Mouse (Mus musculus) ovary, postnatal 14 days (tissue): Measurements from ENCODE around the gene Dlgap1.

ENCODE experiments used
- DNase-seq: peaks from one replicate; pipeline ENCODE4 v3.0.0; 2022; ENCODE audit warnings: low spot score

The Dlgap1 gene

DNA sequence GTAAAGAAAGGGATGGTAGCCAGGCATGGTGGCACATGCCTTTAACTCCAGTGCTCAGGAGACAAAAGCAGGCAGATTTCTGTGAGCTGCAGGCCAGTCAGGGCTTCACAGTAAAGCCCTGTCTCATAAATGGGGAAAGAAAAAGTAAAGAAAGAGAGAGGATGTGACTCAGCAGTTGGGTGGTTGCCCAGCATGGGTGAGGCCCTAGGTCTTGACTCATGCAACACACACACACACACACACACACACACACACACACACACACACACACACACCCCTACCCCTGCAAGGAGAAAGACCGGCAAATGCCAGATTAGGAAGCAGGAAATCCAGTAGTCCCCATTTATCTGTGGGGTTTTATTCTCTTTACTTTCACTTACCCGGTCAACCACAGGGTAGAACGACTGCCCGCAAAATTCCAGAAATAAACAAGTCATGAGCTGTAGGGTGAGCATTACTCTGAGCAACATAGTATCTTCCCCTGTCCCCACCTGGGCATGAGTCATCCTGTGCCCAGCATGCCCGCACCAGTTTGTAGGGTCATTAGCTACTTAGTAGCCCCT lies 759.9 kb downstream of the Dlgap1 start:
- peak; percentile 64 for DNase-seq

DNA sequence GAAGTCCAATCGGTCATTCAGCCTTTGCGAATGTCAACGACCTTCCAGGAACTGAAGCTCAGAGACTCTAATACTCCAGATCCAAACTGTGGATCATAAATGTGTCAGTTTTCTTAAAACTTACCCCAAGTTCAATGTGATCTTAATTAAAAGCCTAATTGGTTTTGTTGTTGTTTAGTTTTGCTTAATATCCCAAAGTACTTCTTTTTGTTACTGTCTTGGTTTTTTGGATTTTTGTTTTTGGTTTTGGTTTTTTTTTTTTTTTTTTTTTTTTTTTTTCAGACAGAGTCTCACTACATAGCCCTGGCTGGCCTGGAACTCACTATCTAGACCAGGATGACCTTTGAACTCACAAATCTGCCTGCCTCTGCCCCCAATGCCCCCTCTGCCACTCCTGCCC lies 765.9 kb downstream of the Dlgap1 start:
- DNase-seq, result no peak

DNA sequence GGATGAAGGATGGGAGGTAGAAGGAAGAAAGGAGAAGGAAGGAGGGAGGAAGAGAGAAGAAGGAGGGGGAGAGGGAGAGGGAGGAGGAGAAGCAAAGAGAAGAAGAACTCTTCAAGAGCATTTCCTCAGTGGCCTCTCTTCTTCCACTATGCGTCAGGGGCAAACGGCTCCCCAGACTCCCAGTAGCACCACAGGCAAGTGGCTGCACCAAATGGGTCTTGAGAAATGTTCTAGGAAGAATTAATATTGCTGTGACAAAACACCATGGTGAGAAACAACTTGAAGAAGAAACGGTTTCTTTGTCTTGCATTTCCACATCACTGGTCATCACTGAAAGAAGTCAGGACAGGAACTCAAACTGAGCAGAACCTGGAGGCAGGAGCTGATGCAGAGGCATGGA lies 766.5 kb downstream of the Dlgap1 start:
- no peak for DNase-seq

DNA sequence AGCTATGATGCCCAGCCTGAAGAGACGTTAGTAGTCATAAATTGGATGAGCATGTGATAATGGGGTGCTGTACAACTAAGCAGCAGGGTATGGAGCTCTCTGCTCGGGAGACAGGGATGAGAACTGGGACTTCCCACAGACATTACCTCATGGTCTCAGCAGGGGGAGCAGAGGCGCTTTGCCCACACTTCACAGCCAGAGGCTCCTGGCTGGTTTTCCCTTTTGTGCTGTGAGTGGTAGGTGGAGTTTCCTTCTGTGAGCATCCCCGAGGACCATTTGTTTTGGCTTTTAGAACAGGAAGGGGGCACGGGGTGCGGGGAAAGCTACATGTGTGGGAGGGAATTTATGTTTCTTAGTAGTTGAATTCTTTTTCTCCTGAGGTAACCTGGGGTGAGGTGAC lies 768.6 kb downstream of the Dlgap1 start:
- no peak for DNase-seq

DNA sequence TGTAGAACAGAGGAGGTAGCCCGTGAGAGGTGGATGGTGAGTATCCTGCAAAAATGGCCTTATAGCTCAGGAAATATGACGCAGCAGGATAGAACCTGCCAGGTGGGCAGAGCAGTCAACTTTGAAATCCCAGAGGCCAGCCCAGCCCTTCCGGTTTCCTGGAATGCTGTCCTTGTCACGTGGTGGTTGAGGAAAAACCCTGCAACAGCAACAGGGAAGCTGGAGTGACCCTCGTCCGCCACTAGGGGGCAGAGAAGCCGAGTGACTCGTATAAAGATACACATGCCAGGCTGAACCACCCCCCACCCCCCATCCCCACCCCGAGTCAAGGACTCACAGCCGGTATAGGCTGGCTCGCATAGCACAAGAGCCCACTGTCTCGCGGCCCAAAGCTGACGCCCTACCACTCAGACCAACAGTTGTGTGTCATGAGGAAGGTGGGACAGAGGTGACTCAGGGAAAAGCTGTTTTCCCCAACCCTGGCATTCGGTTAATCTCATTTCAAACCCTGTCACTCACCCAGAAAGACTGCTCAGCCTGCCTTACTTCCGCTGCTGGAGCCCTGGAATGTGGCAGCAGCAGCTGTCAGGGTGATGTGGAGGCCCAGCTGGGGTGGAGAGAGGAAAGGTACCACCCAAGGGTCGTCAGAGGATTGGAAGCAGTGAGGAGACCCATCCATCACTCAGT lies 769.4 kb downstream of the Dlgap1 start:
- peak; percentile 86 for DNase-seq

DNA sequence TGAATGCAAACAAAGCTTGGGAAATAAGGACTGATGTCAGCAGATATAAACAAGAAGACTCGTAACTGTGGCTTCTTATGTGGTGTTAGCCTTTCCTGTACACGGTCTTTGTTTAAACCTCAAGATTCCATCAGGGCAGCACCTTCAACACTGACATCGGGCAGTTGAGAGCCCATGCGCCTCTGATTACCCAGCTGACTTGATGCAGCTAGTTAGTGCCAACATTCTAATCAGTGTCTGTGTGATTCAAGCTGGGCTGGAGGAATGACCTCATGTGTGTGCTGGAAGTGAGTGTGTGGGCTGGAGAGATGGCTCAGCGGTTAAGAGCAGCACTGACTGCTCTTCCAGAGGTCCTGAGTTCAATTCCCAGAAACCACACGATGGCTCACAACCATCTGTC lies 770.5 kb downstream of the Dlgap1 start:
- no peak for DNase-seq

DNA sequence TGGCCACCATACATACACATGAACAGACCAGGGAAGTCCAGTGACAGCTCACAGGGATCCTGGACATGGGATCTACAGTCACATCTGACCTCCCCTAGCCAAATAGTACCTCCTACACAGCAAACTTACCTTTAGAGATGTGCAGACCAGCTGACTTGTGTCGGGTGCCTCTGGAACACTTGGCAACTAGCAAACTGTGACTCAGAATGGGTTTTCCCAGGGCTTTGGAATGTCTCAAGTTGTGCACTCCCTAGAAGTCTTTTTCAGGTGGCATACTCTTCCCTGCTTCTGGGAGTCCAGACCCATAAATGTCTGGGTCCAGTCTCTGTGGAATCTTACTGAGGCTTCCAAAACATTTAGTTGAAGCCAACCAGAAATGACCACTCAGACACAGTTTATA lies 772.8 kb downstream of the Dlgap1 start:
- no peak for DNase-seq

DNA sequence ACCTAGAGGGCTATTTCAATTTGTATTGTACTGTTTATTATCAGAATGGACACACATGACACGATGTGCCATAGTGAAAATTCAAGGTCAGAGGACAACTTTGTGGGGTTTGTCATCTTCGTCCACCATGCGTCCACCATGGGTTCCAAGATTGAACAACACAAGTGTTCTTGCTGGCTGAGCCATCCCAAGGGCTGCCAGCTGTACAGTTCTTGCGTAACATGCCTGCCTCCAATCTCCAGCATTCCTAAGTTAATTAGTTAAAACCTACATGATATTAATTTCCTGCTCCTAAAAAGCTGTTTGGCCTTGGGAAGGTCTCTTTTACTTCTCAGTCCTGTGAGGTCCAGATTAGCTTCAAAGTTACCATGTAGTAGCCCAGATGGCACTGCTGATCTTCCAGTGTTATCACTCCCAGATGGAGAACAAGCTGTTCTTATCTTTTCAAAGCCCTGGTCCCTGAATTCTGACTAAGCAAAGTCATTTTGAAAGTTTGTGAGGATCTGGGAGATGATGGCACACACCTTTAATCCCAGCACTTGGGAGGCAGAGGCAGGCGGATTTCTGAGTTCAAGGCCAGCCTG lies 775.8 kb downstream of the Dlgap1 start:
- no peak for DNase-seq

DNA sequence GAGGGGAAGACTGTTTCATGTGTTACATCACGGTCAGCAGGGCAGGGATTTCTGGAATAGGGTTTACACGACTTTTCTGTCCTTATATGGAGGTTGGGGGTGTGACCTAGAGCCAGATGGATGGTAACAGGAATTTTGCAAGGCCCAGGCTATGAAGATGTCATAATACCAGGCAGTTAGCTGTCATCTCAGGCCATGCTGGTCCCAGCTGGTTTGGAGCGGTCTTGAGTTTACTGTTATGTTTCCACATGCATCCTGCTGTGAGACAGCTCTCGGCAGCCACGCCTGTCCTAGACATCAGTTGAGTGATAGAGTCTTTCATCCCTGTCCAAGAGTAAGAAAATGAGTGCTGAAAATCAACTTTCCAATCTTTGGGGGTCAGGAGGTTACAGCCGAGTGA lies 776.5 kb downstream of the Dlgap1 start:
- no peak for DNase-seq

DNA sequence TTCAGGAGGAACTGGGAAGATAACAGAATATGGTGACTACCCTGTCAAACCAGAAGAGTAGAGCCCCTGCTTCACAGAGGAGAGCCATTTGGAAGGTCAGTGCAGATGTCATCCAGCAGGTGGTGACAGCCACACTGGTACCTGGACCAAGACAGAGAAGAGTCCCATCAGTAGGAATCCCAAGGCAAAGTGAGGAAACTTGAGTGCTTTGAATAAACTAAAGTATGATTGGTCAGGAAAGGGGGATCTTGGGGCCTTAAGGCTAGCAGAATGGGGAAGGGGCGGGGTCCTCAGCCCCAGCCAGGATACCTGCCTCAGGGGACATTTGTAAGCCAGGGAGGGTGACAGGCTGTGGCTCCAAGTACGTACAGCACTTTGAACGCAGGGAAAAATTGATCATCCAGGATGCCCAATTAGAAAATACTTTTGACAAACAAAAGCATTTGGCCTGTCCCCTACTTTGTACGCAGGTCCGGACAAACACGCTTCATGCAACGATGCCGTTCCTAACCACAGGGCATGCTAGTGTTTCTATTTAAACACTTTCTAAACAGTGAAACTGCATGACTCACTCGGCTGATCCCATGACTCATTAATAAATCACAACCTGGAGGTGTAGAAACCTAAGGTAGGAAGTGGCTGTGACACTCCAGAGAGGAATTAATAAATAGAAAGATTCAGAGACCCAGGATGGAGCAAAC lies 777.7 kb downstream of the Dlgap1 start:
- no peak for DNase-seq

DNA sequence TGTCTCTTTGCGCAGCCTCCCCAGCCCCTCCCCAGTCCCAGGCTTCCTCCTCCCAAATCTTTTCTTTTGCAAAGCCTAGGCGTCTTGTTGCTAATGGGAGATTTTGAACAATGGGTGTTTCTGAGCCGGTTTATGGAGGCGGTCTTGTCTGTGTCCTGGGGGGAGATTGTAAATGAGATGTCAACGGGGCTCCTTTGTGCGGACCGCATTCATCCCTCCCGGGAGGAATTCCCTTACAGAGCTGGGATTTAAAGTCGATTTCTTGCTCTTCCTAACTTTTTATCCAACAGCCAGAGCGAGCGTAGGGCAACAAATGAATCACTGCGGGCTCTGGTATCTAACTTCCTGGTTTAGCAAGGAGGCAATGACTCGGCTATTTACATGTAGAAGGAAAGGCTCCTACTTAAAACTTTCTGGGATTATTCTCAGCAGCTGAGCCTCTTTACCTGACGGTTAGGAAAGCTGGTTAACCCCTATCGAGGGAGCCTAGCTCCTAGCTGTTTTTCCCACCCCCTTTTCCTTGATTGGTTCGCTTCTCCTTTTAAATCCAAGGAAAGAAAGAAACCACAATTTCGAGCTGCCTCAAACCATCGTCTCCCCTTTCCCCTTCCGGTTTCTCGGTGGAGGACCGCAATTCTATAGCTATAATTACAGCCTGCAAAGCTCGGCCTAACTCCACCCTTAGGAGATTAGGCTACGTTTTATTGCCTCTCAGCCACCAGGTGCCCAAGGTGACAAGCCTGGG lies 779.0 kb downstream of the Dlgap1 start:
- no peak for DNase-seq

DNA sequence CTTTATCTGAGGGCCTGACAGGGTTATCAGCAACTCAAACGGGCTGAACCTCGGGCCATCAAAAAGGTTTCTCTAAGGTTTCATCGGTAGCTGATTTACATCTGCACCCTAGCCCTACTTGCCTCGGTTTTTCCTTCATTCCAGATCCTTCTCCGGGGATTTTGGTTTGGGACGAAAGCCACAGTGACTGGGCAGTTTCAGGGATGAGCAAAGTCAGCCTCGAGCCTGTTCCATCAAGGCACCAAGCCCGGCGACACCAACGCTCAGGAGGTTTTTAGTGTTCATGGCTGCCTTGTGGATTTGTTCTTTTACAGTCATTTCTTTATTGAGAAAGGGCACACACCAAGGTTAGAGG lies 779.6 kb downstream of the Dlgap1 start:
- DNase-seq, result no peak

DNA sequence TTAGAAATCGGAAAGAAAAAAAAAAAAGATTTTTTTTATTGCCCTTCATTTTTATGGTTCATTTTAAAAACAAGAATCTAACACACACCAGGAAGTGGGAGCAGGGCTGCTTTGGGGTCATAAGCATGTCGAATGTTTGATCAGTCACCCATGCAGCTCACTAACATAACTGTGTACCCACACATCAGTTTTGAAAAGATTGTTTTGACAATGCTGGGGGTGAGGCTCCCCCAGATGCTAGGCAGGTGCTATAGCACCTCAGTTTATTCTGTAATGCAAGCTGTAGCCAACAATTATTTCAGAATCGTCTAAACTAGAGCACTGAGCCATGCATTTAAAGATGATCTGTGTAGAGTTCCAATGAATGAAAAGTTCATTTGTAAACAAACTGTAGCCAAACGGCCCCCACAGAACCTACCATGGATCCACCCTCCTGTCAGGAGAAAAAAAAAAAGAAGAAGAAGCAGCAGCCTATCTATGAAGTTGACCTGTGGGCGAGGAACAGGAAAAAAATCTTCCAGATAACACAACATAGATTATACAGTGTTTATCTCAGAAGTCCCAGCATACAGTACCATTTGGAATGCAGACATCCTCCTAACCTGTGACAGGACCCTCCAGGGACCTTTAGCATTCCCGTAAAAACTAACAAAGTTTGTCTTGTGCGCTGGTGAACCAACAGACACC lies 780.2 kb downstream of the Dlgap1 start:
- no peak for DNase-seq

DNA sequence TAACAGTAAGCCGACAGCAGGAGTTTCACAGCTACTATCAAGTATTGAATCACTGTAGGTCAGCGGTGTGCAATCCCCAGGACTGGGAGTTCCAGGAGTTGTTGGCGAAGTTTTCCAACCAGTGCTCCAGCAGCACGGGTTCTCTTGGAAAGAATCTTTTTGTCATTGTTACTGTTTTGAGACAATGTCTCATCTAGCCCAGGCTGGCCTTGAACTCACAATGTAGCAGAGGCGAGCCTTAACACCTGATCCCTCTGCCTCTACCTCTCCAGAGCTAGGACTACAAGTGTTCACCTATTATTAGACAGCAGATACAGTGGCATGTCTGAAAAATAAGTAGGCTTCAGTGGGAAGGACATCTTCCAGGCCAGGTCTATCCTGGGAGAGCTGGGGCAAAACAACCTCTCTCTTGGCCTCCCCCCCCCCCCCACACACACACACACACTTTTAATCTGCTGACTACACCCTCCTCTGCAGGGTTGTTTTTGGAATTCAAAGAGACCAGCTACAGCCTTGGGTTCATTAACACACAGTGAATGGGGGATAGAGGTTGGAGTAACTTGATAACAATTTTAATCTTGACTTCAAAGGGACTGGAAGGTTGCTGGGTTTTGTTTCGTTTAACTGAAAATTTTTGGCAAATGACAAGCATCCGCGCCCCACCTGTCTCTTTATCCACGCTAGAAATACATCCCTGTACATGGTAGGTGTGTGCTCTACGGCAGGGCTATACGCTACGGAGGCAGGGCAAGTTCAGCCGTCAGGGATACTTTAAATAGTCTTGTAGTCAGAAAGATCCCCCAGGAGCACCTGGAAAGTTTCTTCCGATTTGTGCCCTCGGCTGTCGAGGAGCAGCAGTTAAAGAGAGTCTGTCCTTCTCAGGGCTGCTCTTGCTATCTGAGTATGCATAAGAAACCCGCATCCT lies 781.6 kb downstream of the Dlgap1 start:
- DNase-seq, result no peak

DNA sequence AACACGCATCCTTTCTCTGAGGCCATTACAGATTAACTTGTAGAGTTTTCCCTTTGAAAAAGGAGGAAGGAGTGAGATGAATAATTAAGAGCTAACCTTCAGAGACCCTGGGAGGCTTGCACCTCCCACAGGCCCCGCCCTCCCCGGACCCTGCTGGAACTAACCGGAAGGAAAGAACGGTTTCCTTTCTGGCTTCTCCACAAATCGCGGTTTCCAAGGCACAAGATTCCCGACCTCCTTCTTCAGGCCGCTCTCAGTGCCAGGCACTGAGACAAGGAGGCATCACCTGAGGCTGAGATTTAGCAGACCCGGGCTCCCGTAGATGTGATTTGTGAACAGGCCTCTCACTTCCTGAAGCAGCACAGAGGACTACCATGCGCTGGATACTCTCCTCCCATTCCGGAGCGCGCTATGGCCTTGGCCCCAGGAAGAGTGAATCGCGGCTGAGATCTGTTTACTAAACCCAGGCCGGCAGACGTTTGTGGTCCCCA lies 782.3 kb downstream of the Dlgap1 start:
- no peak for DNase-seq

DNA sequence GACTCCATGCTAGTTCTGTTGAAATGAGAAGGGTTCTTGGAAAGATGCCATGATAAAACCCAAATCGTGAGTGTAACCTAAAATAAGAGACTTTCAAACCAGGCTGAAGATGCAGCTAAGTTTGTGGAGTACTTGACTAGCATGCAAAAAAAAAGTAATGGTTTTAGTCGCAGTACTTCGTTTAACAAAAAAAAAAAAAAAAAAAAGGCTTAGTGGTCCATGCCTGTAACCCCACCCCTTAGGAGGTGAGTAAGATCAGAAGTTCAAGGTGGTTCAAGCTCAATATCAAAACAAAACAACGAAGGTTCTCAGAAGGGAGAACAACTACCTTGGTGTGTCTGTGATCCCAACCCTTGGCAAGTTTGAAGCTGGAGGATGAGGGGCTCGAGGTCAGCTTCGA lies 782.8 kb downstream of the Dlgap1 start:
- no peak for DNase-seq

DNA sequence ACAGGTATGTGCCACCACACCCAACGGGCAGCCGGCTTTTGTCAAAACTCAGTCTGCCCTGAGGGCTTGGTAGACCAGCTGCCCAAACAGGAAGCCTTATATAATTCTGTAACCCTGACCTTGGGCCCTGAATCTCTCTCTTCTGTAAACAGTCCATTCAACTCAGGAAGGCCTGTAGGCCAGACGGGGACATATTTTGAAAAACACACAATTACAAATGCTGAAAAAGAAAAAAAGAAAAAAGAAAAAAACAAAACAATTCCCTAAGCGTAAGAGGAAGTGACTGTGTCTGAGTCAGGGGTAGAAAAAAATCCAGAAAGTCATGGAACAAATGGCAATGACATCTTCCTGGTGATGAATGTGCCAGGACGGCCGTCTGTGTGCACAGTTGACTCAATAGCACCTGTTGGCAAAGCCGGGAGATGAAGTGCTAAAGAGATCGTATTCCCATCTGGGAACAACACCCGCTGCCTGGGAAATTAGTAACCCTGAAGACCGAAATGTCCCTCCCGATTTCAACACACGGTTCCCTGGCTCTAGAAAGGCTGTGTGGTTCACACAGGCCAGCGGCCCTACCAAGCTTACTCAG lies 784.7 kb downstream of the Dlgap1 start:
- DNase-seq, result no peak

DNA sequence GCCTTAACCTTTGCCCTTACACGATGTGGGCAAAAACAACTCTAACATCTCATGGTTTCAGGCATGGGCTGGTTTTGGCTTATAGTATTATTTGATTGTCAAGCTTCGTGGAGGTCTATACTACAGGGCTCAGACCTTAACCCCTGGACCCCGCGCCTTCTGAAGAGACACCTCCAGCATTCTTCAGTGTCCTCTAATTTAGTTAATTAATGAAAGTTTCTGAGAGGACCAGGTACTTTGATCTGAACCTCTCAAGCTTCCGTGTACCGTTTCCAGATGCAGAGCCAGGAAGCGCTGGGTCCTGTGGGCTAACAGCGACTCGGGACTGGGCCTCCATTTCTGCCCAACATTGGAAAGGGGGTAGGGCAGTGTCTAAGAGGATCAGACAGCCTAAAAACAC lies 785.2 kb downstream of the Dlgap1 start:
- no peak for DNase-seq

DNA sequence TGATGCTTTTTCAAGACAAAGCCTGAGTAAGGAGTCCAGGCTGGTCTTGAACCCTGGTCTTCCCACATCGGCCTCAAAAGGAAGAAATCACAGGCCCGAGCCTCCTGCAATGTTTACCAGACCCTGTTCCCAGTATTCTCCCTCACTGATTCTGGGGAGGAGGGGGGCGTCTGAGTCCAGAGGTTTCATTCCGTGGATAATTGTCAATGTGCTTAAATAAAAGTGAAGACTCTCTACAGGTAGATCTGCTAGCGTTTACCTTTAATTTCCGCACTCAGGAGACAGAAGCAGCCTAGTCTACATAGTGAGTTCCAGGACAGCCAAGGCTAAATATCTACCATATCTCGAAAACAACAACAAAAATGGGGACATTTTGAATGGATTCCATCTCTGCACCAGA lies 785.8 kb downstream of the Dlgap1 start:
- DNase-seq, result no peak

DNA sequence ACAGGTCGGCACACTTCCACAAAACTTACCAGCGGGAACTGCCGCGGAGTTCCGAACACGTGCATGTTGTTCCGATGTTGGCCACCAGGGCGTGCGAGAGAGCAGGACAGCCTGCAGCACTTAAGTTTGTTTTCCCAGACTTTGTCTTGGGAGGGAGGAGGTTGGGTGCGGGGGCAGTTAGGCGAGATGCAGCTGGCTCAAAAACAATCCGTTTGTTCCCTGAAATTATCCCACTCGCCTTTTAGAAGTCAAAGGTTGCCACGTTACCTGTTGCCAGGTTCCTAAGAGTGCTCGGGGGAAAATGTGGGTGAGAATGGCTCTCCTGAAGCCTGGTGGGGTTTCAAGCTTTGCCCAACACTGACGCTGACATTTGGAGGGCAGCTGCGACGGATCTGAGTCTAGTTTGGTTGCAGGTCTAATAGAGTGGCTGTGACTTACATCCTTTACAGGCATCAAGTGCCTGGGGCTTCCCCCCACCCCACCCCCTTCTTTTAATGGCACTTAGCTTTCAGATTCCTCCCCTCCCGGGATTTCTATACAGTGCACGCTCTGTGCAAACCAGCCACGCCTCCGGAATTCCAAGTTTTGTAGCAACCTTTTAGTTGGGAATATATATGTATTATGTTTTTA lies 786.3 kb downstream of the Dlgap1 start:
- DNase-seq, result peak; percentile 93
